Mouse (Mus musculus) 3T3-L1 (cell line): ENCODE results near the gene Gm20388.

Experiments used
- DNase-seq: peaks from one replicate; pipeline ENCODE4 v3.0.0-alpha.2; 2015; ENCODE audit warnings: low read depth, low spot score

The Gm20388 gene

GRCm38 (mm10) chr8:123062721-123063120 is 3152.1 kb downstream of the Gm20388 start, which contains the start of gene Spg7:
Gene Spg7 (plus strand): TSS chr8:123062942.
- DNase-seq, result no peak

DNA sequence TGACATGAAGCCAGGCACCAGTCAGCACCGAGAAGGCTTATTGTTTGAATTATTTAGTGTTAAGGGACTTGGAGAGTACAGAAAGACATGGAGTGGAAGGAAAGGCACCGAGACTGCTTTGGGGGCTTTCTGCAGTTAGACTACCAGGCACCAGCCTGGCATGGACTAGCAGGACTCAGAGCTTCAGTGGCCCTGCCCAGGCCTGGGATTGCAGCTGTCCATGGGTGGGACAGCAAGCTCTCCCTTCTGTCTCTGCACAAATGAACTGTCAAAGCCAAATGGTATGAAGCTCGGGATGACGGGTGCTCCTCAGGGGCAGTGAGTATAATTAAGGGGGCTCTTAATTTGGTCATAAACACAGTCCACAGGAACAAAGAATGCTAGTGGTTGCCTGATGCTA is 3153.4 kb downstream of the Gm20388 start:
- DNase-seq, result no peak

DNA sequence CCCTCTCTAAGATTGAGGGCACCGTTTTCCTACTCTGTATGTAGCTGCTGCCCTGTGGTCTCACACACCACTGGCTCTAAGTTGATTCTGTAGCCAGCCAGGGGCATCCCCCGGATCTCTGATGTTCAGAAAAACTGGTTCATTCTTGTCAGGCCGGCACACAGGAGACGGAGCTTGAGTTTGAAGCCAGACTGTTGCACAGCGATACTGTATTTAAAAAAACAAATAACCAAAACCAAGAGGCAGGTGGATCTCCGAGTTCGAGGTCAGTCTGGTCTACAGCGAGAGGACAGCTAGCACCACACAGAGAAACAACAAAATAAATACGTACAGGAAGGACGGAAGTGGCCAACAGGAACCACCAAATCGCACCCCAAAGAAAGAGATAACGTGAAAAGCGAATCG is 3154.2 kb downstream of the Gm20388 start:
- DNase-seq, result peak; percentile 47

- DNase-seq, result peak; percentile 95
Observed at GRCm38 (mm10) chr8:123065214-123066100, 3154.8 kb downstream of the Gm20388 start.

DNA sequence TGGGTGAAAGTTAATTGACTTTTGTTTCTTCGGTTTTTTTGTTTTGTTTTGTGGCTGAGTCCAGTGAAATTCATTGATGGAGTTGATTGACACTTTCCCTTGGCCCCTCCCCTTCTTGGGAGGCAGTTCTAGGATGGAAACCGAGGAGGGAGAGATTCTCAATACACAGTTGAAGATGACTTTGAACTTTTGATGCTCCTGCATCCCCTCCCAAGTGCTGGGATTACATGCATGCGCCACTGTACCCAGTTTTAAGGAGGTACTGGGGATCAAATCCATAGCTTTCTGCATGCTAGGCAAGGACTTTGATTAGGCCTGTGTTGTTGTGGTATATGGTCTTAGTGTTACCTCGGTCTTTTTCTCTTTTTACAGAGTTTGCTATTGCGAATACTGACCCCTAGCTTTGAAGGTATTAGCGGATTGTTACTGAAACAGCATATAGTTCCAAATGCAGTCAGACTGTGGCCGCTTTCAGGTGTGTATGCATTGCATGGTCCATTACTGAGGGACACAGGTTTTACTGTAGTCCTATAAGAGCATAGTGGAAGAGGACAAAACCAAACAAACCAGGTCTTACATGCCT is 3155.6 kb downstream of the Gm20388 start:
- DNase-seq, result peak; percentile 78

- DNase-seq, result peak; percentile 82
Observed at GRCm38 (mm10) chr8:123071176-123071575, 3160.5 kb downstream of the Gm20388 start.

DNA sequence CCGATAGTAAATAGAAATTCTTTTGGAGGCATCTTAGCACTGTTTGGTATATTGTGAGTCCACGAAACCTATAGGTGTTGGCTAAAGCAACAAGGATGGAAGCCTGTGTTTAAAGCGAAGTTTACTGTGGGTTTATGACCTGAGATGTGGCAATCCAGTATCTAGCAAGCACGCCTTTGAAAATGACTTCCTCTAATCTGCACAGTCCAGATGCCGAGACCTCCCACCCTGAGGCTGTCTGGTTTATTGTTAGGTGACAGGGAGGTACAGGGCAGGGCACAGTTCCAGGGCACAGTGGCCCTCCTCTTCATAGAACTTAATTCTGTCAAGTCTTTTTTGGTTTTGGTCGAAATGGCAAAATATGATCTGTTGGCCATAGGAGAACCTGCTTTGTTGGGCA is 3166.6 kb downstream of the Gm20388 start:
- DNase-seq, result no peak

DNA sequence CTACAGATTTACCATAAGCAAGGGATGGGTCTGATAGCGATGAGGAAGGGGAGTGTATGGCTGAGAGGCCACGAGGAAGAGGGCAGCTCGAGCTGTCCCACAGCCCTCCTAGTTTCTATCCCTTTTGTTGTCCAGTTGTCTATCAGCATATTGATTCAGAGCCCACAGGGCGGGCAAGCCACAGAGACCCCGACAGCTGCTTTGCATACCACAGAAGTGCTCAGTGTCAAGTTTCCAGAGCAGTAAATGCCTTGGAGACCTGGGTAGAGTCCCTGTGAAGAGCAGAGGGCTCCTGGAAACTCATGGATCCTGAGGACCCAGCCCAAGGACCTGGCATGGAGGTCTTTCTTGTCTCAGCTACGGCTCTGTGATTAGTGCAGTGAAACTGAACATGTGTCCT is 3172.4 kb downstream of the Gm20388 start:
- DNase-seq, result no peak

DNA sequence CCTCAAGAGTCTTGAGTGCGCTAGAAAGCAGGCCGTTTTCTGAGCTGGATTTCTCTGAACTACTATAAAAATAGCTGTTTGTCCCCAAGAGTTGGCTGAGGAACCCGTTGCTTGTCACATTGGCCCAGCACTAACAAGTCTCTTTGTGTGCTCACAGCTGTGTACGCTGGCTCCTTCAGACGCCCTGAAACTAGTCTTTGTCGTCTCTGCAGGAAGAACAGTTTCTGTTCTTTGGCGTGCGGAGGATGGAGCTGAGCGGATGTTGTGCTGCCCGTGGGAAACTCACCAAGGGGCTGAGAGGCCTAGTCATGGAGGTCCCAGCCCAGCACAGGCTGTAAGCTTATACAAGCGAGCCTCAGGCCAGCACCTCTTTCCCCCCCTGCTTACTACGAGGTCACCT is 3173.0 kb downstream of the Gm20388 start:
- no peak for DNase-seq

- no peak for DNase-seq
Observed at GRCm38 (mm10) chr8:123087289-123087688, 3176.6 kb downstream of the Gm20388 start.

- DNase-seq, result no peak
Observed at GRCm38 (mm10) chr8:123097216-123097615, 3186.6 kb downstream of the Gm20388 start.

DNA sequence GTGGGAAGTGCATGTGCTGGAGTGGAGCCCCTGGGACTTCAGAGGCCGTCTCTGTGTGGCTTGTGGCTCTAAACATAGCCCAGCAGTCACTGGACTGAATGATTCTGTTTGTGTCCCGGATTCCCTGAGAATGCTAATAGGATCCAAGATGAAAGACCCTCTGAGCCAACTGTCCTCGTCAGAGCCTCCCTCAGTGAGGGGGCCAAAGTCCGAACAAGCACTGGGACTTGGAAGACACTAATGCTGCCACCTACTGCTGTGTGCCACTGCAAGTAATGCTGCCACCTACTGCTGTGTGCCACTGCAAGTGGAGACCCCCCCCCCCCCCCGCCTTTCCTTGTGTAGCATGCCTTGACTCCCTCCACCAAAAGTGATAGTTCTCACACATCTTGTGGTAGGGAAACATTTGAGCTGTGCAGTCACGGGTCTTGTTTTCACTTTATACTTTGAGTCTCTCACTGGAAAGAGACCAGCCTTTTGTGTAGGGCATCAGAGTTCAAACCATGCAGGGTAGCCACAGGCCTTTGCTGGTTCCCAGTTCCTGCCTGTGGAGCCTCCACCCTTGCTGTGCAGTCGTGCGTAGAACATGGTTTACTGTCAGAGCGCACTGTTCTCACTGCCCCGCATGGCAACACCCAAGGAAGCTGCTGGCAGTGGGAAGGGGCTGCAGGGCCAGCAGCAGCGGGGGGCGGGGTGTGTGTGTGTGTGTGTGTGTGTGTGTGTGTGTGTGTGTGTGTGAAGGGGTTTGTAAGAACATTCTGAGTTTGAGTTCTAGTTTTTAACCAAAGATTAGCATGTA is 3187.3 kb downstream of the Gm20388 start:
- no peak for DNase-seq

- peak; percentile 95 for DNase-seq
Observed at GRCm38 (mm10) chr8:123100288-123100687, 3189.6 kb downstream of the Gm20388 start.

DNA sequence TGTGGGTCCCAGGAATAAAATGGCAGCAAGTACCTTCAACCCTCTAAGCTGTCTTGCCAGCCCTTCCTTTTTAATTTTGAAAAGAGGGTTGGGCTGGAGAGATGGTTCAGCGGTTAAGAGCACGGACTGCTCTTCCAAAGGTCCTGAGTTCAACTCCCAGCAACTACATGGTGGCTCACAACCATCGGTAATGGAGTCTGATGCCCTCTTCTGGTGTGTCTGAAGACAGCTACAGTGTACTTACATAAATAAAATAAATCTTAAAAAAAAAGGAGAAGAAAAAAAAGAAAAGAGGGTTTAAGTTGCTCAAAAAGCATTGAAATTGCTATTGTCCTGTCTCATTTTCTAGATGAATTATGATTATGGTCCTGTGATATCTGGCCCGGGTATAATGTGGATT is 3190.6 kb downstream of the Gm20388 start:
- DNase-seq, result peak; percentile 27

- peak; percentile 97 for DNase-seq
Observed at GRCm38 (mm10) chr8:123101735-123102685, 3191.4 kb downstream of the Gm20388 start, which contains the start of gene Rpl13. Gene Rpl13 (plus strand): TSS chr8:123102350.

DNA sequence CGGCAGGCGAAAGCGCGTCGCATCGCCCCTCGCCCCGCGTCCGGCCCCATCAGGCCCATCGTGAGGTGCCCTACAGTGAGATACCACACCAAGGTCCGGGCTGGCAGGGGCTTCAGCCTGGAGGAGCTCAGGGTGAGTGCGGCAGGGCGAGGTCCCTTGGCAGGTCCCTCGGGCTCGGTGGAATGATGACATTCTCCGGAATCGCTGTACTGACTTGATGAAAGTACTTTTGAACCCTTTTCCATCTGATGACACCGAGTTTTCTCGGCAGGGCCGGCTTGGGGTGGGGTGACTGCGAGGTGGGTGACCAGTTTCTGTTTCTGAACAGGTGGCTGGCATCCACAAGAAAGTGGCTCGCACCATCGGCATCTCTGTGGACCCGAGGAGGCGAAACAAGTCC is 3192.2 kb downstream of the Gm20388 start:
- DNase-seq, result peak; percentile 31

DNA sequence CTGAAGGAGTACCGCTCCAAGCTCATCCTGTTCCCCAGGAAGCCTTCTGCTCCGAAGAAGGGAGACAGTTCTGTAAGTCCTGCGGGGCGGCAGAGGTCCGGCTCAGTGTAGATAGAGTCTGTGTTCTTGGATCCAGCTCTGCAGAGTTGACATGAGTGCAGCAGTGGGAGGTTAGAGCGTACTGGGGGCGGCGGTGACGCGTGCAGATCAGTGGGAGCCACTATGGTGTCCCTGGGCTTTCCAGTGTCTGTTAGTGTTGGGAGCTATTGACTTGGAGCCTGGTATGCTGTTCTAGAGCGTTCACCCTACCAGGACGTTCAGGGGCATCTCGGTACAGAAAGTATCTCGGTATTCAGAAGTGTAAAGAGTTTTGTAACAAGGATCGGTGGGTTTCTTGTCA is 3192.6 kb downstream of the Gm20388 start:
- peak; percentile 28 for DNase-seq

GRCm38 (mm10) chr8:123104046-123104767 is 3193.6 kb downstream of the Gm20388 start:
- peak; percentile 50 for DNase-seq

DNA sequence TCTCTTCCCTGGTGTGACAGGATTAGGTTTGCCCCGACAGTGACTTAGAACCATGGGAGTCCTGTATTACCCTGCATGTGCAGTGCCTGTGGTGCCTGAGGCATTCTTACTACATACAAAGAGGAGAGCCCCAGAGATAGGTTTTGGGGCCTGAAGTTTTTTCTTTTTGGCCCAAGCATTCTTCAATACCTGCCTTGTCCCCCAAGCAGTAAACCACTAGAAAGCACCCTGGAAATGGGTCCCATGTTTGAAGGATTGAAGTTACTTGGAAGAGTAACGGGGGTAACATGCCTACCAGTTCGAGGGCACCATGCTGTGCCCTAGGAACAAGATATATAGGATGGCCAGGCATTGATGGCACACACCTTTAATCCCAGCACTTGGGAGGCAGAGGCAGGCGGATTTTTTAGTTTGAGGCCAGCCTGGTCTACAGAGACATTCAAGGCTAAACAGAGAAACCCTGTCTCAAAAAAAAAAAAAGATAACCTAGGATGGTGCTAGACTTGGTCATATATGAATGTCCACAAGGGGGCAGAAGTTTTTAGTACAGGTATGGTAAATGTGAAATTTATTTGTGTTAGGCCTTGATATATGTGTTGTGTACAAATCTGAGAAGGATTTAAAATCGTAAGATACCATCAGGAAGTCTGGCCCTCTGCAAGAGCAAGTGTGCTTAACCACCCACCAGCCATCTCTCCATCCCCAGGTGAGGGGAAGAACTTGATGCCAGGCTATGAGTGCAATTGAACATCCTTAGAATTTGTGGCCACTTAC is 3195.1 kb downstream of the Gm20388 start:
- peak; percentile 91 for DNase-seq
